Mouse (Mus musculus): Measurements from ENCODE around the gene Rsc1a1. TPM values are rescaled to one million over a fixed set of nuclear protein-coding genes. Genes with fewer than 3 reads are reported as not detected.

Gene Rsc1a1
- total RNA-seq, 1 experiment, result 13.3 TPM

DNA sequence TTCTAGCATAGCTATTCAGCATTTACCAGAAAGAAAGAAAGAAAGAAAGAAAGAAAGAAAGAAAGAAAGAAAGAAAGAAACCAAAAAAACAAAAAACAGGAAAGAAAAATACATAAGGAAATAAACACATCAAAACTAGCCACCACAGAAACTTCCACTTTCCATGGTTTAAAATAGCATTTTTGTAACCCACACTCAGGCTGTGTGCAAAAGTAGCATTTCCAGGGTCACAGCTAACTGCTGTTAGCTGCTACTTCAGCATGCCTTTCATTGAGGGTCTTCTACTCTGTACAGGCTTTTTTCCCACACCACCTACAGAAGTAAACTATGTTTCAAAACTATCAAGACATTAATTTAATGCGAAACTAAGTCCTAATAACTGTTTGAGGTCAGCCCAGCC, 33.9 kb upstream of the Rsc1a1 start:
- Histone ChIP-seq H3K4me3 (ENCODE audit: insufficient read depth in 1 of 2, low read depth in 1 of 2, low read length in 2 of 2, poor library complexity in 1 of 2, severe bottlenecking in 1 of 2) (no peak overlapping the region), H3K9ac (ENCODE audit: insufficient read depth, low read depth, low read length, poor library complexity, severe bottlenecking) (no peak overlapping the region), H3K36me3 (ENCODE audit: control insufficient read depth, insufficient read depth, low read length, poor library complexity, severe bottlenecking) (0 out of 2 replicates have a peak, but pooled peaks cover 5% of the 10 kb centered on the region), H3K9me3 (ENCODE audit: control insufficient read depth, insufficient read depth, low read depth, low read length) (no peaks in the 10 kb centered on the region), H3K4me1 (ENCODE audit: control insufficient read depth in 2 of 2, insufficient read depth in 2 of 2, low read length in 2 of 2, poor library complexity in 1 of 2) (peaks cover 4 to 5% of the 10 kb centered on the region in 2 experiments), H3K27ac (ENCODE audit: insufficient read depth, low read depth, low read length, poor library complexity, severe bottlenecking) (no peak overlapping the region)
- DNase-seq (ENCODE audit: low read depth, low spot score), result no peak
- TF ChIP-seq ZNF384 (IDR thresholded peaks at IDR 0.05; ENCODE audit: low read depth, low read length), result no peak
- no peak for TF ChIP-seq MAFK (IDR thresholded peaks at IDR 0.05; ENCODE audit: insufficient read depth, low read depth, low read length)
- TF ChIP-seq ZC3H11A (IDR thresholded peaks at IDR 0.05; ENCODE audit: borderline replicate concordance, low read depth, low read length), result no peak
- no peak for TF ChIP-seq HCFC1 (IDR thresholded peaks at IDR 0.05; ENCODE audit: borderline replicate concordance, insufficient read depth, low read length)
- no peak for TF ChIP-seq CHD2 (IDR thresholded peaks at IDR 0.05; ENCODE audit: low read depth, low read length)
- in situ Hi-C loops (cut with MboI; ENCODE audit: low sequenced_read_pairs in 2 of 2, unreplicated experiment in 2 of 2), result no loop called here

DNA sequence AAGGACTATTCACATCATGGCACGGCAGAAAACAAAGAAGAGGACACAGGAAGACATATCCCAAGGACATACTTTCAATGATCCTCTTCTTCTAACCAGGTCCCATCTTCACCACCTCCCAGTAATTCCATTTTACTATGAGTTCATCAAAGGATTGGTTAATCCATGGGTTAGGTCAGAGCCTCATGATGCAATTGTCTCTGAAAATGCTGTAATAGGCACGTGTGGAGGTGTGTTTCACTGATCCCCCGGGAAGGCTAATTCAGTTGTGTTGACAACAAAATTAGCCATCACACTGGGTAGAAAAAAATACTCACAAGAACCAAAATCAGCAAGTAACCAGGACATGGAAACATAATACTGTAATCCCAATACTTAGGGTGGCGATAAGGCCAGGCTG, 32.2 kb upstream of the Rsc1a1 start:
- H3K36me3 ChIP-seq (ENCODE audit: control insufficient read depth, insufficient read depth, low read length, poor library complexity, severe bottlenecking), result peaks cover 10% of the 10 kb centered on the region; the same call in 1 of the 2 replicates
- H3K4me1 ChIP-seq (ENCODE audit: control insufficient read depth in 2 of 2, insufficient read depth in 2 of 2, low read length in 2 of 2, poor library complexity in 1 of 2), result peaks cover 2 to 4% of the 10 kb centered on the region in 2 experiments
- in situ Hi-C loops (cut with MboI; ENCODE audit: low sequenced_read_pairs in 2 of 2, unreplicated experiment in 2 of 2), result no loop called here

DNA sequence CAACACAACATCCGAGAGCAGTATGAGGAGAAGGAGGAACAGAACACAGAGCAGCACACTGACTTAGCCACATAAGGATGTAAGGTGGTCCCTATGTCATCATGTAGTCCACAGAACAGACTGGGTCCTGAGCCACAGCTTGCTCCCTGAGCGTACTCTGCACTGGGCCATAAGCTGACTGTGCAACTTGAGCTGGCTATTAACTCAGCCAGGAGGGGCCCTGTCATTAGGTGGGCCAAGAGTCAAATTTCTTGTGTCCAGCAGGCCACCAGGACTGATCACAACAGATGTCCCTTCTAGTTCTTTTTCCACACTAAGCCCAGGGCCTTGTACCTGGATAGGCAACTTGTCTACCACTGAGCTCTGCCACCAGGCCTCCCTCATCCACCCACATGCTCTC, 29.6 kb upstream of the Rsc1a1 start:
- TF ChIP-seq ZNF384 (IDR thresholded peaks at IDR 0.05; ENCODE audit: low read depth, low read length) (no peak), ZC3H11A (IDR thresholded peaks at IDR 0.05; ENCODE audit: borderline replicate concordance, low read depth, low read length) (no peak)
- Histone ChIP-seq H3K36me3 (ENCODE audit: control insufficient read depth, insufficient read depth, low read length, poor library complexity, severe bottlenecking) (peaks cover 16% of the 10 kb centered on the region; the same call in 1 of the 2 replicates), H3K4me1 (ENCODE audit: control insufficient read depth in 2 of 2, insufficient read depth in 2 of 2, low read length in 2 of 2, poor library complexity in 1 of 2) (no peaks in the 10 kb centered on the region; a peak in 1 of 4 replicates), H3K4me3 (ENCODE audit: insufficient read depth in 1 of 2, low read depth in 1 of 2, low read length in 2 of 2, poor library complexity in 1 of 2, severe bottlenecking in 1 of 2) (no peak overlapping the region), H3K9me3 (ENCODE audit: control insufficient read depth, insufficient read depth, low read depth, low read length) (no peaks in the 10 kb centered on the region), H3K27ac (ENCODE audit: insufficient read depth, low read depth, low read length, poor library complexity, severe bottlenecking) (no peak overlapping the region), H3K9ac (ENCODE audit: insufficient read depth, low read depth, low read length, poor library complexity, severe bottlenecking) (no peak overlapping the region)
- no peak for DNase-seq (ENCODE audit: low read depth, low spot score)
- in situ Hi-C loops (cut with MboI; ENCODE audit: low sequenced_read_pairs in 2 of 2, unreplicated experiment in 2 of 2), result no loop called here

More for the DNA sequence above, 32.2 kb upstream of the Rsc1a1 start:
- H3K27ac ChIP-seq (ENCODE audit: insufficient read depth, low read depth, low read length, poor library complexity, severe bottlenecking), result no peak overlapping the region
- DNase-seq (ENCODE audit: low read depth, low spot score), result no peak
- no peaks in the 10 kb centered on the region for H3K9me3 ChIP-seq (ENCODE audit: control insufficient read depth, insufficient read depth, low read depth, low read length)
- no peak for TF ChIP-seq ZC3H11A (IDR thresholded peaks at IDR 0.05; ENCODE audit: borderline replicate concordance, low read depth, low read length)
- no peak overlapping the region for H3K9ac ChIP-seq (ENCODE audit: insufficient read depth, low read depth, low read length, poor library complexity, severe bottlenecking)
- no peak overlapping the region for H3K4me3 ChIP-seq (ENCODE audit: insufficient read depth in 1 of 2, low read depth in 1 of 2, low read length in 2 of 2, poor library complexity in 1 of 2, severe bottlenecking in 1 of 2)

DNA sequence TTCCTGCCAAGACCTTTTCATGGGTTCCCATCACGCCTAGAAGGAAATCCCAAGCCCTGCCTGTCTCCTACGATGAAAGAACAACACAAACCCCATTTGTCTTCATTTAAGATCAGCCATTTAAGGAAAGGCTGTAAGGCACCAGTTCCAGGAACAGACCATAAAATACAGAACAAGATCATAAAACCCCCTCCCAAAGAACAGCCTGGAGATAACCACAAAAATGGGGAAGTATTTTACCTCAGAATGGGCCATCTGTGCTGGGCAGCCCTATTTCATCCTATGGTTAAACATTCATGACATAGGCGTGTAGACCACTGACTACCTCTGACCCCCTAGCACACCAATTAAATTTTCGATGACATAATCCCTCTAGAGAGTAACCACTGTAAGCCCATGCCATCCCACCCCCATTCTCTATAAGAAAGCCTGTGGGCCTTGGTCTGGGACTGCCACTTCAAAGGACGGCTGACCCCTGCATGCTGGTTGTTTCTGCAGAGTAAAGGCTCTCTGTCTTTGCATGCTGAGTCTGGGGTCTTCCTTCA, 28.3 kb upstream of the Rsc1a1 start:
- Histone ChIP-seq H3K27ac (ENCODE audit: insufficient read depth, low read depth, low read length, poor library complexity, severe bottlenecking) (no peak overlapping the region), H3K4me1 (ENCODE audit: control insufficient read depth in 2 of 2, insufficient read depth in 2 of 2, low read length in 2 of 2, poor library complexity in 1 of 2) (no peaks in the 10 kb centered on the region; a peak in 1 of 4 replicates), H3K9ac (ENCODE audit: insufficient read depth, low read depth, low read length, poor library complexity, severe bottlenecking) (no peak overlapping the region), H3K9me3 (ENCODE audit: control insufficient read depth, insufficient read depth, low read depth, low read length) (no peaks in the 10 kb centered on the region), H3K4me3 (ENCODE audit: insufficient read depth in 1 of 2, low read depth in 1 of 2, low read length in 2 of 2, poor library complexity in 1 of 2, severe bottlenecking in 1 of 2) (no peak overlapping the region), H3K36me3 (ENCODE audit: control insufficient read depth, insufficient read depth, low read length, poor library complexity, severe bottlenecking) (peaks cover 24% of the 10 kb centered on the region)
- DNase-seq (ENCODE audit: low read depth, low spot score), result no peak
- in situ Hi-C loops (cut with MboI; ENCODE audit: low sequenced_read_pairs in 2 of 2, unreplicated experiment in 2 of 2), result no loop called here
- TF ChIP-seq CHD2 (IDR thresholded peaks at IDR 0.05; ENCODE audit: low read depth, low read length) (no peak), HCFC1 (IDR thresholded peaks at IDR 0.05; ENCODE audit: borderline replicate concordance, insufficient read depth, low read length) (no peak), ZC3H11A (IDR thresholded peaks at IDR 0.05; ENCODE audit: borderline replicate concordance, low read depth, low read length) (no peak), MAFK (IDR thresholded peaks at IDR 0.05; ENCODE audit: insufficient read depth, low read depth, low read length) (no peak), ZNF384 (IDR thresholded peaks at IDR 0.05; ENCODE audit: low read depth, low read length) (no peak)

DNA sequence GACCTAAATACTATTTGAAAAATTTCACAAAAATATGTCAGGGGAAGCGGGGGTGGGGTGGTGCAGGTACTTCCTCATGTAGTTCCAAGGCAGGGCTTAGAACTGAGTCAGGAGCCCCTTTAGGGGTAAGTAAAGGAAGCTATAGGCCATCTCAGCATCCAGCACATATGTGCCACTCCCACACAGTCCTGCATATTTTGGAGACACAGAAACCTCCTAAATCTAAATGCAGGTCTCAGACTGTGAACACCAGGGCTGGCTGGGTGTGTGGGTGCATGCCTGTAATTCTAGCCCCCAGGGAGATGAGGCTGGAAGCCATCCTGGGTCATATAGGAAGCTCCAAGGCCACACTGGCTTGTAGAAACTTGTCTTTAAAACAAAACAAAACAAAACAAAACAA, 25.9 kb upstream of the Rsc1a1 start:
- Histone ChIP-seq H3K27ac (ENCODE audit: insufficient read depth, low read depth, low read length, poor library complexity, severe bottlenecking) (no peak overlapping the region), H3K4me1 (ENCODE audit: control insufficient read depth in 2 of 2, insufficient read depth in 2 of 2, low read length in 2 of 2, poor library complexity in 1 of 2) (no peaks in the 10 kb centered on the region), H3K9ac (ENCODE audit: insufficient read depth, low read depth, low read length, poor library complexity, severe bottlenecking) (no peak overlapping the region), H3K9me3 (ENCODE audit: control insufficient read depth, insufficient read depth, low read depth, low read length) (no peaks in the 10 kb centered on the region), H3K4me3 (ENCODE audit: insufficient read depth in 1 of 2, low read depth in 1 of 2, low read length in 2 of 2, poor library complexity in 1 of 2, severe bottlenecking in 1 of 2) (no peak overlapping the region), H3K36me3 (ENCODE audit: control insufficient read depth, insufficient read depth, low read length, poor library complexity, severe bottlenecking) (peaks cover 42% of the 10 kb centered on the region)
- no peak for DNase-seq (ENCODE audit: low read depth, low spot score)
- in situ Hi-C loops (cut with MboI; ENCODE audit: low sequenced_read_pairs in 2 of 2, unreplicated experiment in 2 of 2), result no loop called here
- TF ChIP-seq ZNF384 (IDR thresholded peaks at IDR 0.05; ENCODE audit: low read depth, low read length) (no peak), HCFC1 (IDR thresholded peaks at IDR 0.05; ENCODE audit: borderline replicate concordance, insufficient read depth, low read length) (no peak), ZC3H11A (IDR thresholded peaks at IDR 0.05; ENCODE audit: borderline replicate concordance, low read depth, low read length) (no peak)
